Mouse (Mus musculus) limb, embryonic 12.5 days (tissue): ENCODE measurements around the gene Strn4. TPM values are rescaled to one million over a fixed set of nuclear protein-coding genes. Genes with fewer than 3 reads are reported as not detected.
A peak's percentile ranks its signal among the peaks of the same experiment; 100 is the strongest.

Experiments used
- ATAC-seq: fragments of 200-750 bp; cut with Nextera tagmentation; 2 replicates; pipeline ENCODE4 v1.8.0; 2017; ENCODE audit warnings: low read depth, moderate TSS enrichment; ENCODE audit not compliant: insufficient number of reproducible peaks, insufficient read depth, low FRiP score, low TSS enrichment
- H3K27ac ChIP-seq: fragments of 300-500 bp; sonication (generic); 2 replicates; pipeline ENCODE4 v1.5.1; 2016; ENCODE audit warnings: mild to moderate bottlenecking, moderate library complexity
- H3K27me3 ChIP-seq: fragments of 300-500 bp; sonication (generic); 2 replicates; pipeline ENCODE4 v1.6.1; 2016; ENCODE audit warnings: mild to moderate bottlenecking, moderate library complexity
- H3K36me3 ChIP-seq: fragments of 300-500 bp; sonication (generic); 2 replicates; pipeline ENCODE4 v1.6.1; 2016; ENCODE audit warnings: mild to moderate bottlenecking, moderate library complexity
- H3K4me1 ChIP-seq: fragments of 300-500 bp; sonication (generic); replicated peaks from 2 replicates; pipeline ENCODE4 v1.6.1; 2016
- H3K4me2 ChIP-seq: fragments of 300-500 bp; sonication (generic); 2 replicates; pipeline ENCODE4 v1.6.1; 2016; ENCODE audit warnings: mild to moderate bottlenecking, moderate library complexity
- H3K4me3 ChIP-seq: fragments of 300-500 bp; sonication (generic); replicated peaks from 2 replicates; pipeline ENCODE4 v1.5.1; 2016; ENCODE audit warnings: mild to moderate bottlenecking
- H3K9ac ChIP-seq: fragments of 300-500 bp; sonication (generic); replicated peaks from 2 replicates; pipeline ENCODE4 v1.6.1; 2016; ENCODE audit warnings: mild to moderate bottlenecking, moderate library complexity
- H3K9me3 ChIP-seq: fragments of 300-500 bp; sonication (generic); 2 replicates; pipeline ENCODE4 v1.6.1; 2016; ENCODE audit warnings: mild to moderate bottlenecking, moderate library complexity
- WGBS: fragments of 180-500 bp; shearing (Covaris S2); methylation state at CpG from one replicate; pipeline ENCODE4 v1.1.7; 2016; 5-methylcytosine and 5-hydroxymethylcytosine counted together
- polyA plus RNA-seq: library from polyadenylated mRNA; unstranded; fragments of >200 nt; fragmentation: Nextera tagmentation; extraction: Ambion mirVana; gene quantifications from 2 replicates; pipeline ENCODE4 v1.2.1, GENCODE M21; 2016

Gene Strn4
- polyA plus RNA-seq, 1 experiment from 2014 or later: 148 TPM

- Histone ChIP-seq H3K27me3 (no peaks in the 10 kb centered on the region), H3K27ac (no peak overlapping the region), H3K36me3 (peaks cover 90% of the 10 kb centered on the region), H3K4me2 (no peak overlapping the region), H3K4me3 (no peak overlapping the region), H3K9ac (no peak overlapping the region), H3K9me3 (no peaks in the 10 kb centered on the region), H3K4me1 (peaks cover 10% of the 10 kb centered on the region; the same call in 1 of the 2 replicates)
- WGBS: 87% methylated on average over 10 of the region's 10 CpGs
- no peak for ATAC-seq
These were observed 10.1 kb downstream of the Strn4 start for GRCm38 (mm10) chr7:16825785-16826184.

DNA sequence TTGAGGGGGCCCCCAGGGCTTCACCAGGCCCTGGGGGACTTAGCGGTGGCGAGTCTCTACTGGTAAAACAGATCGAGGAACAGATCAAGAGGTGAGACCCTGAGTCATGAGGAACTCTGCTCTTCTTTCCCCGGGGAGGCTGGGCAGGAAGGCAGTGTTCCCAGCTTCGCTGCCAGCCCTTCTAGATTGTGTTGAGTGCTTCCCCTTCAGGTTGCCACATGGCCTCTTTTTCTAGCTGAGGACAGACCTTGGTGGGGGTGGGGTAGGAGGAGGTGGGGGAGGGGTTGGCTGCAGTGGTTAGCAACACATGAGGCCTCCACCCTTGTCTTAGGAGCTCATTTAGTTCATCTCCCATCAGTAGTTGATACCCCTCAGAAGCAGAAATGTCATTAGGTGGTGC, 10.9 kb downstream of the Strn4 start:
- 83% methylated on average over 5 of the region's 5 CpGs for WGBS
- no peaks in the 10 kb centered on the region for H3K9me3 ChIP-seq

GRCm38 (mm10) chr7:16827274-16827673, 11.6 kb downstream of the Strn4 start:
- 79% methylated on average over 4 of the region's 4 CpGs for WGBS
- Histone ChIP-seq H3K27ac (no peak overlapping the region), H3K36me3 (peaks cover 100% of the 10 kb centered on the region), H3K4me2 (no peak overlapping the region), H3K4me3 (no peak overlapping the region), H3K27me3 (no peaks in the 10 kb centered on the region), H3K9me3 (no peaks in the 10 kb centered on the region), H3K9ac (no peak overlapping the region), H3K4me1 (no peaks in the 10 kb centered on the region; the same call in 1 of the 2 replicates)
- no peak for ATAC-seq

More for the DNA sequence above, 10.9 kb downstream of the Strn4 start:
- H3K4me2 ChIP-seq: no peak overlapping the region
- 0 out of 2 replicates have a peak overlapping the region, but pooled peaks have one; percentile 17 for H3K27ac ChIP-seq
- H3K36me3 ChIP-seq: peaks cover 97% of the 10 kb centered on the region
- no peaks in the 10 kb centered on the region for H3K27me3 ChIP-seq
- ATAC-seq: no peak
- no peak overlapping the region for H3K9ac ChIP-seq
- H3K4me3 ChIP-seq: no peak overlapping the region
- peaks cover 4% of the 10 kb centered on the region; the same call in 1 of the 2 replicates for H3K4me1 ChIP-seq

GRCm38 (mm10) chr7:16830449-16830848, 14.8 kb downstream of the Strn4 start:
- no peaks in the 10 kb centered on the region for H3K4me1 ChIP-seq
- peaks cover 100% of the 10 kb centered on the region for H3K36me3 ChIP-seq
- no peaks in the 10 kb centered on the region for H3K9me3 ChIP-seq
- H3K27ac ChIP-seq: no peak overlapping the region
- 86% methylated on average over 9 of the region's 9 CpGs for WGBS
- H3K27me3 ChIP-seq: no peaks in the 10 kb centered on the region
- H3K4me2 ChIP-seq: no peak overlapping the region
- ATAC-seq: no peak
- H3K9ac ChIP-seq: no peak overlapping the region
- H3K4me3 ChIP-seq: no peak overlapping the region

DNA sequence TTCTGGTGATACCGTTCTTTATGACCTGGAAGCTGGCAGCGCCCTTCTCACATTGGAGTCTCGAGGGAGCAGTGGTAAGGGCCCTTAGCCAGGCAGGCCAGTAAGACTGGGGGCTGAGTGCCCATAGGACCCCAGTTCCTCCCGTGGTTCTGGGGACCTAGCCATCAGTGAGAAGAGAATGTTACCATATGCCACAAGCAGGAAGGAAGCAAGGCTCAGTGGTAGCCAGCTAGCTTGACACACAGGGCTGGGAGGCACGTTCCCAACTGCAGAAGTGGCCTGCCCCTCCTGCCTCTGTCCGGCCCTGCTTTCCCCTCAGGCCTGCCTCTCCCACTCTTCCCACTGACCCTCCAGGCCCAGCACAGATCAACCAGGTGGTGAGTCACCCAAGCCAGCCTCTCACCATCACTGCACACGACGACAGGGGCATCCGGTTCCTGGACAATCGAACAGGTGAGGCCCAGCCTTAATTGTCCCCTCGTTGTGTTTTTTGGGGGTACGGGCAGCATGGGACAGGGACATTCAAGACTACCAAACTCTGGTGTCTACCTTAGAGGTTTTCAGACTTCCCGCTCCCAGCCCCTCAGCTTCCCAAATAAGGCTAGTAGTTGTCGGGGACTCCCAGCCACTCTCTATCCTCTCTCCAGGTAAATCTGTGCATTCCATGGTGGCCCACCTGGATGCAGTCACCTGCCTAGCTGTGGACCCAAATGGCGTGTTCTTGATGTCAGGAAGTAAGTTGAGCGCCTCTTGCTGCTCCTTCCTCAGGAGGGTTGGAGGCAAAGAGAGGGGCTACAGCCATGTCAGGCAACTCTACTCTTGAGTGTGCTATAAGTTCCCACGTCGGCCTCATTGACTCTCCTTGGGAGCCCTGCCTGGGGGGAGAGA, 22.5 kb downstream of the Strn4 start:
- no peak for ATAC-seq
- peaks cover 4% of the 10 kb centered on the region; the same call in 1 of the 2 replicates for H3K4me1 ChIP-seq
- 92% methylated on average over 18 of the region's 18 CpGs for WGBS
- H3K9ac ChIP-seq: no peak overlapping the region
- no peaks in the 10 kb centered on the region for H3K27me3 ChIP-seq
- H3K4me3 ChIP-seq: no peak overlapping the region
- H3K27ac ChIP-seq: no peak overlapping the region
- H3K36me3 ChIP-seq: peaks cover 78% of the 10 kb centered on the region
- no peaks in the 10 kb centered on the region for H3K9me3 ChIP-seq
- no peak overlapping the region for H3K4me2 ChIP-seq

DNA sequence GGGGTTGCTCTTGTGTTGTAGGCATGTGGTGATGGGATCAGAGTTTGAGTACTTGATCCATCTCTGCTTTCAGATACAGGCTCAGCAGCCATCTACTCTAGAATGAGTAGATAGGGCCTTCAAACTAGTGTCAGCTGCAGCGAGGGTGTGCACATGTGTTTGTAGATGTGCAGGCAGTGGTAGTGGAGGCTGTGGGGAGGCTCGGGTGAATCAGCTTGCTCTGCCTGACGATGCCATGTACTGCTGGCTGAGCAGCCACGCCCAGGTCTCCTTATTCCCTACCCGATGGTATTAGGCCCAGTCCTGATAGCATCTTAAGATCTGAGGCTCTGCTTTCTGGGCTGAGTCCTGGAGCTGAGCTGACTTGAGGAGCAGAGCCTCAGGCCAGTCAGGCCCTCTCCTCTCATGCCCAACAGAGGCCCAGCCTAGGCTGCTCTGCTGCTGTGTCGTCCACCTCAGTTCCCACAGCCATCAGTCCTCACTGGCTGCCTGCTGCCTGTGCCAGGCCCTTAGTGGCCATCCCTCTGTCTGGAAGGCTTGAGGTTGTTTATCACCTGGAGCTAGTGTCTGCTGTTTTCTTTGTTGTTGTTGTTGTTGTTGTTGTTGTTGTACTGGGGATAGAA, 23.2 kb downstream of the Strn4 start:
- Histone ChIP-seq H3K4me3 (no peak overlapping the region), H3K9ac (no peak overlapping the region), H3K27me3 (no peaks in the 10 kb centered on the region), H3K36me3 (peaks cover 71% of the 10 kb centered on the region), H3K4me1 (peaks cover 9% of the 10 kb centered on the region), H3K4me2 (no peak overlapping the region), H3K27ac (no peak overlapping the region), H3K9me3 (no peaks in the 10 kb centered on the region)
- no peak for ATAC-seq
- WGBS: 77% methylated on average over 6 of the region's 6 CpGs

DNA sequence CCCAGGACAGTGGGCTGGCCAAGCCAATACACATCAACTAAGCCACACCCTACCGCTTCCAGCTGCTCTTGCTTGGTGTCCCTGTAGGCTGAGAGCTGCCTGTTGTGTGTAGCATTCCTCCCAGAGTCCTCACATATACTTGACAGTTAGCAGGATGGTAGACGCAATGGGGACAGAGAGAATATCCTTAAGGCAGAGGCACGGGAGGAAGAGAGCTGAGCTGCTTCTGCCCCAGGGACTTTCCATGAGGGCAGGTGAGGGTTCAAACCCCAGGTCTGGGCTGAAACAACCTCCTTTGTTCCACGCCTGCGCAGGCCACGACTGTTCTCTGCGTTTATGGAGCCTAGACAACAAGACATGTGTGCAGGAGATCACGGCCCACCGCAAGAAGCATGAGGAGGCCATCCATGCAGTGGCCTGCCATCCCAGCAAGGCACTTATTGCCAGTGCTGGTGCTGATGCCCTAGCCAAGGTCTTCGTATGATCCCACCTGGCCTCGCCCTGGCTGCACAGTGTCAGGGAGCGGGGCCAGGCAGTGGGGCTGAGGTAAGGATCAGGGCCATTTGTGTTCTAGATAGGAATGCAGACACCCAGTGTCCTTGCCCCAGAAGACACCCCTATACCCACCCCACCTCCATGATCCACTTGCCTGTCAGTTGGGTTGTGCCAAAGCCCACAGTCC, 23.9 kb downstream of the Strn4 start:
- Histone ChIP-seq H3K27me3 (no peaks in the 10 kb centered on the region), H3K36me3 (peaks cover 64% of the 10 kb centered on the region), H3K4me2 (no peak overlapping the region), H3K9me3 (no peaks in the 10 kb centered on the region), H3K4me3 (no peak overlapping the region), H3K9ac (no peak overlapping the region), H3K27ac (no peak overlapping the region), H3K4me1 (peaks cover 15% of the 10 kb centered on the region)
- no peak for ATAC-seq
- 93% methylated on average over 12 of the region's 12 CpGs for WGBS

DNA sequence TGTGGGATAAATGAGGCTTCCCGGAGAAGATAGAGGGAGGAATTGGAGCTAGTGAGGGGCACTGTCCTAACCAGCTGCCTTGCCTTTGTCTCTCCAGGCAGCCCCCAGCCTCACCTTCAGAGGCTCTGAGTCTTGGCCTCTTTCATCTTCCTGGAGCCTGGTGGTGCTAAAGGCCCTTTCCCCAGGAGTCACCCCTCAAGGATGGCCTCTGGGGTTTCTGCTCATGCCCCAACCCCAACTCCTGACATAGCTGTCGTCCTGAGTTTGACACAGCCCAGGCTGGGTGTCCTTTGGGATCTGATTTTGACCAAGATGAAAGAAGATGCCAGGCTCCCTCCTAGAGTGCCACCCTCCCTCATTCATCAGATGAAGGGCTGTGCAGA, 24.4 kb downstream of the Strn4 start:
- H3K4me2 ChIP-seq: no peak overlapping the region
- no peak overlapping the region for H3K9ac ChIP-seq
- ATAC-seq: no peak
- H3K36me3 ChIP-seq: peaks cover 59% of the 10 kb centered on the region
- H3K4me1 ChIP-seq: peaks cover 20% of the 10 kb centered on the region
- H3K4me3 ChIP-seq: no peak overlapping the region
- no peaks in the 10 kb centered on the region for H3K9me3 ChIP-seq
- no peak overlapping the region for H3K27ac ChIP-seq
- H3K27me3 ChIP-seq: no peaks in the 10 kb centered on the region
- 85% methylated on average over 2 of the region's 2 CpGs for WGBS

DNA sequence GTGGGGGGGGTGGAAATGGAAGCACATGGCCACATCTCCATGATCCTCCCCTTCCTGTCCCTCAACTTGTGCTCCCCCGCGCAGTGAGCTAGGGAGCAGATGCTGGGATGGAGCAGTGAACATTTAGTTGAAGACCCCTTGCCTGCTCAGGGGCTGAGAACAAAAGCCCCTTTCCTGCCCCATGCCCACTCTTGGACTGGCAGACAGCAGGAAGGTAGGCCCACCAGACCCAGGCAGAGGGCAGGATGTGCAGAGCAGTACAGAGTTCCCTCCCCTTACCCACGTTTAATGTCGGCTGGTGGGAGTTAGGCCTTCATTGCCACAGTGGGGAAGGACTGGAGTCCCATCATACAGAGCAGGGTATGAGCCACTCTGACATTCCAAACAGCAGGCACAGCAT, 25.4 kb downstream of the Strn4 start:
- no peak for ATAC-seq
- H3K9ac ChIP-seq: 0 out of 2 replicates have a peak overlapping the region, but pooled peaks have one; percentile 18
- no peak overlapping the region for H3K4me2 ChIP-seq
- no peak overlapping the region for H3K4me3 ChIP-seq
- H3K4me1 ChIP-seq: peaks cover 29% of the 10 kb centered on the region
- no peaks in the 10 kb centered on the region for H3K27me3 ChIP-seq
- peaks cover 52% of the 10 kb centered on the region for H3K36me3 ChIP-seq
- no peaks in the 10 kb centered on the region for H3K9me3 ChIP-seq
- 72% methylated on average over 4 of the region's 4 CpGs for WGBS
- H3K27ac ChIP-seq: peak overlapping the region; percentile 20; the same call in 1 of the 2 replicates

- Histone ChIP-seq H3K27me3 (no peaks in the 10 kb centered on the region), H3K36me3 (peaks cover 48% of the 10 kb centered on the region), H3K4me2 (peak overlapping the region; percentile 99), H3K4me1 (peaks cover 29% of the 10 kb centered on the region), H3K9ac (peak overlapping the region; percentile 81), H3K9me3 (no peaks in the 10 kb centered on the region), H3K27ac (peak overlapping the region; percentile 90), H3K4me3 (peak overlapping the region; percentile 67)
- WGBS: 39% methylated on average over 11 of the region's 11 CpGs
- no peak for ATAC-seq
These were observed 26.2 kb downstream of the Strn4 start for GRCm38 (mm10) chr7:16841561-16842560.
